Mouse (Mus musculus) E14TG2a.4 (cell line): ENCODE measurements around the gene Dtl.
"Not testable (repeated sequence)": the region's sequence is repeated elsewhere in the genome, so short reads cannot be mapped to it uniquely, and the experiment has no call there.

Experiments
- H3K27me3 ChIP-seq: 2 replicates; pipeline ENCODE4 v1.6.1; 2014; ENCODE audit warnings: low read length, control low read depth; ENCODE audit not compliant: insufficient read depth
- H3K36me3 ChIP-seq: 2 replicates; pipeline ENCODE4 v1.6.1; 2014; ENCODE audit warnings: low read length, control low read depth; ENCODE audit not compliant: insufficient read depth
- H3K4me1 ChIP-seq: replicated peaks from 2 replicates; pipeline ENCODE4 v1.6.1; 2014; ENCODE audit warnings: low read depth, low read length, control low read depth
- H3K4me3 ChIP-seq: replicated peaks from 2 replicates; pipeline ENCODE4 v1.5.1; 2014; ENCODE audit warnings: mild to moderate bottlenecking, low read length
- H3K9me3 ChIP-seq: 2 replicates; pipeline ENCODE4 v1.6.1; 2014; ENCODE audit warnings: low read length, control low read depth
- CTCF ChIP-seq: conservative IDR thresholded peaks from 2 replicates; pipeline ENCODE4 v1.5.1; 2014; ENCODE audit warnings: low read length
- NANOG ChIP-seq: IDR thresholded peaks from 2 replicates; pipeline ENCODE4 v1.6.1; 2014; ENCODE audit warnings: borderline replicate concordance, low read length, mixed read lengths
- POU5F1 ChIP-seq: IDR thresholded peaks from 2 replicates; pipeline ENCODE4 v1.6.1; 2014; ENCODE audit warnings: low read length, borderline replicate concordance

Dtl gene

DNA sequence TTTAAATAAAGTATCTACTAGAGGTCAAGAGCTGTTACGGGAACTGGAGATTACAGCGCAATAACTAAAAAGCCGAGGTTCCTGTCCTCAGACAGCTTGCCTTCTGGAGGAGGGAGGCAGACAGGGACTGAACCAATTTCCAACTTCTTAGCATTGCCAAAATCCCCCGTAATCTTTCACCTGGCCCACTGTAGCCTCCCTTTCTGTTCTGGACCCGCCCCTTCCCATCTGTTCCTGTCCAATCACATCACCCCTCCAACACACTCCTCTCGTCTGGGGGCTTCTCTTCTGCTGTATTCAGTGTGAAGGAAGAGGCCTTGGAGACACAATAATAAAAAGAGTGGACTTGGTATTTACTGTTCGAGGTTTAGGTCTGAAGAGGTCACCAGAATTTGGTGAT, 55.1 kb downstream of the Dtl start:
- Histone ChIP-seq H3K36me3 (no peaks in the 10 kb centered on the region), H3K9me3 (no peaks in the 10 kb centered on the region), H3K4me3 (no peak overlapping the region), H3K4me1 (0 out of 2 replicates have a peak, but pooled peaks cover 3% of the 10 kb centered on the region), H3K27me3 (no peaks in the 10 kb centered on the region)
- no peak for TF ChIP-seq NANOG
- no peak for TF ChIP-seq POU5F1
- TF ChIP-seq CTCF, result no peak

DNA sequence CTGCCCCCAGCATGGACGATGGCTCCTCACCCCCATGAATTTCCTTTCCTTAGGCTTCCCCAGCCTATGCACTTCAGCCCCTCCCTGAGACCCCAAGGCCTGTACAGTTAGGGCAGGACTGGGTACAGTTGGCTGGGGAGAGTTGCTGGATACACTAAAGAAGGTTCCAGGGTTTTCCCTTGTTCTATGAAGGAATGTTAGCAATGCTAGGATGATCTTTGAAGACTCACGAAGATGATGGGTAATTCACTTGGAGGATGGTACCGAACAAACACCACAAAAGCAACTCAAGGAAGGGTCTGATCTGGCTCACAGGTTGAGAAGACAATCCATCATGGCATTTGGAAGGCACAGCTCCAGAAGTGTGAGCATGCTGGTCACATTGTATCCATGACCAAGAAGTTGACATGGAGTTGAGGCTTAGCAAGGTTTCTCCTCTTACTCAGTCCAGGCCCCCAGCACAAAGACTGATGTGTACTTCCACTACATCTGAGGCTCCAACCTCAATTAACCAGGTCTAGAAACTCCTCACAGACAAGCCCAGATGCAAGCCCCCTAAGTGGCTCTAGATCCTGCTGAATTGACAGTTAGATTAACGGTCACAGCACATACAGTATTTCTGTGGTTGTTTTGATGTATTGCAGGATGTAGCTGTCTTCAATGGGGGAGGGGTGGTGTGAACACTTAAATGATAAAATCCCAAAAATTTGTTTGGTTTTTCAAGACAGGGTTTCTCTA, 55.8 kb downstream of the Dtl start:
- TF ChIP-seq CTCF (no peak), NANOG (no peak), POU5F1 (no peak)
- Histone ChIP-seq H3K36me3 (no peaks in the 10 kb centered on the region), H3K9me3 (no peaks in the 10 kb centered on the region), H3K4me3 (no peak overlapping the region), H3K27me3 (no peaks in the 10 kb centered on the region), H3K4me1 (0 out of 2 replicates have a peak, but pooled peaks cover 3% of the 10 kb centered on the region)

DNA sequence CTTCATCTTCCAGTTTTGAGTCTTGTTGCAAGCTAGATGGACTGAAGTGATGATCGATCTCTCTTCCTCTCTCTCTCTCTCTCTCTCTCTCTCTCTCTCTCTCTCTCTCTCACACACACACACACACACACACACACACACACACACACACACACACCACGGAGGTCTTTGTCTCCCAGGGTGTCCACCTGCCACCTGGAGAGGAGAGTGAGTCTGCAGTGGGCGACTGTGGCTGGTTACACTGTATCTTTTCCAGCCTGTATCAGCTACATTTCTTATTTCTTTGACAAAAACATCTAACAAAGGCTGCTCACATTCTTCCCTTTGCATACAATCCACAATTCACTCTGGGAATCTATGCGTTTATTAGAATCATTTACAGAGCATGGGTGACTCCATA, 56.4 kb downstream of the Dtl start:
- TF ChIP-seq CTCF (no peak), NANOG (no peak), POU5F1 (no peak)
- Histone ChIP-seq H3K9me3 (no peaks in the 10 kb centered on the region), H3K4me3 (no peak overlapping the region), H3K27me3 (no peaks in the 10 kb centered on the region), H3K36me3 (no peaks in the 10 kb centered on the region), H3K4me1 (0 out of 2 replicates have a peak, but pooled peaks cover 3% of the 10 kb centered on the region)

DNA sequence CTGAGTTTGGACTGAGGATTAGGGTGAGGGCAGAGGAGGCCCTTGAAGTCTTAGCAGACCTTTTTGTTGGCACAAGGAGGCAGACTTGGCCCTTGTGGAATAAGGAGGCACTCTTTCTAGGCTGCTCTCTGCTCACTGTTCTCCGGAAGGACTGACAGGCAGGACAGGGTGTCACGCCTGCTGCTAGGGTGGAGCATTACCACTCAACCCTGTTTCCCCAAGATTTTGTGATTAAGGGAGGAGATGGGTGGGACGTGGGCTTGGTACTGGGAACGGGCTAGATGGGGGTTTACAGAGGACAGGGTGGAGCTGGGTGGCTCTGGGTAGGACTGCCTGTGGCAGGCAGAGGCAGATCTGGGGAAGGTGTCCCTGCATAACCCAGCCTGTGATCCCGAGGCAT, 57.4 kb downstream of the Dtl start:
- H3K9me3 ChIP-seq, result no peaks in the 10 kb centered on the region
- no peaks in the 10 kb centered on the region for H3K36me3 ChIP-seq
- H3K27me3 ChIP-seq, result no peaks in the 10 kb centered on the region
- 0 out of 2 replicates have a peak, but pooled peaks cover 3% of the 10 kb centered on the region for H3K4me1 ChIP-seq
- H3K4me3 ChIP-seq, result no peak overlapping the region
- no peak for TF ChIP-seq CTCF
- TF ChIP-seq NANOG, result no peak
- no peak for TF ChIP-seq POU5F1

DNA sequence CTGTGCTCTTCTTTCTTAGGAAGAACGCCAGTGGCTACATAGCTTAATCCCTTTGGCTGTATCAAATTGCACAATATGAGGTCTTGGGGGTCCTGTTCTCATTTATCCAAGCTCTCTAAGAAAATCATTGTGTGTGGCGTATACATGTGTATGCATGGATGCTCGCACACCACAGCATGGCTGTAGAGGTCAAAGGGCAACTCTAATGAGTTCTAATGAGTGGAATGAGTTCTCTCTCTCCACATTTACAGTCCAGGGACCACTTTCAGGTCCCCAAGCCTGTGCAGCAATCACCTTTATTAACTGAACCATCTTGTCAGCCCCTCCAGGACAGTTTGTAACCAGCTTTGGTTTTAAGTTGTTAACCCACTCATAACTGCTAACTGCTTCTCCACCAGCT, 58.3 kb downstream of the Dtl start:
- H3K4me3 ChIP-seq, result no peak overlapping the region
- H3K27me3 ChIP-seq, result no peaks in the 10 kb centered on the region
- TF ChIP-seq NANOG (no peak), POU5F1 (no peak), CTCF (no peak)
- peaks cover 9% of the 10 kb centered on the region for H3K9me3 ChIP-seq
- H3K36me3 ChIP-seq, result no peaks in the 10 kb centered on the region
- H3K4me1 ChIP-seq, result 0 out of 2 replicates have a peak, but pooled peaks cover 3% of the 10 kb centered on the region

DNA sequence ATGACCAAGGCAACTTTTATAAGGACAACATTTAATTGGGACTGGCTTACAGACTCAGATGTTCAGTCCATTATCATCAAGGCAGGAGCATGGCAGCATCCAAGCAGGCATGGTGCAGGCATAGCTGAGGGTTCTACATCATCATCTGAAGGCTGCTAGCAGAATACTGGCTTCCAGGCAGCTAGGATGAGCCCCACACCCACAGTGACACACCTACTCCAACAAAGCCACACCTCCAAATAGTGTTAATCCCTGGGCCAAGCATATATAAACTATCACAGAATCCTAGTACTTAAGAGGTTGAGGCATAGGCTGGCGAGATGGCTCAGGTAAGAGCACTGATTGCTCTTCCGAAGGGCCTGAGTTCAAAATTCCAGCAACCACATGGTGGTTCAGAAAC, 59.0 kb downstream of the Dtl start:
- H3K4me1 ChIP-seq, H3K4me3 ChIP-seq, H3K36me3 ChIP-seq, H3K27me3 ChIP-seq: not testable (repeated sequence)
- H3K9me3 ChIP-seq, result peaks cover 13% of the 10 kb centered on the region

DNA sequence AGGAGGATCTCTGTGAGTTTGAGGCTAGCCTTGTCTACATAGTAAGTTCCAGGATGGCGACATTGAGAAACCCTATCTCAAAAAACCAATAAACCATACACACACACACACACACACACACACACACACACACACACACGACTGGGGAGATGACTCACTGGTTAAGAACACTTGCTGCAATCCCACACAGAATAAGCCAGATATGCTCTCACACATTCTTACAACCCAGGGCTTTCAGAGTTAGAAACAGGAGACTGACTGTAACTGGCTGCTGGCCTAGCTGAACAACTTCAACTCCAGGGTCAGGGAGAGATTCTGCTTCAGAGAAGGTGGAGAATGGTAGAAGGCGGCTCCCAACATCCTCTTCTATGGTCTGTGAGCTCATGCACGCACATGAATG, 62.1 kb downstream of the Dtl start:
- Histone ChIP-seq H3K9me3 (peaks cover 19% of the 10 kb centered on the region), H3K36me3 (no peaks in the 10 kb centered on the region), H3K27me3 (no peaks in the 10 kb centered on the region), H3K4me3 (no peak overlapping the region), H3K4me1 (no peaks in the 10 kb centered on the region)
- TF ChIP-seq CTCF (no peak), NANOG (no peak), POU5F1 (no peak)

DNA sequence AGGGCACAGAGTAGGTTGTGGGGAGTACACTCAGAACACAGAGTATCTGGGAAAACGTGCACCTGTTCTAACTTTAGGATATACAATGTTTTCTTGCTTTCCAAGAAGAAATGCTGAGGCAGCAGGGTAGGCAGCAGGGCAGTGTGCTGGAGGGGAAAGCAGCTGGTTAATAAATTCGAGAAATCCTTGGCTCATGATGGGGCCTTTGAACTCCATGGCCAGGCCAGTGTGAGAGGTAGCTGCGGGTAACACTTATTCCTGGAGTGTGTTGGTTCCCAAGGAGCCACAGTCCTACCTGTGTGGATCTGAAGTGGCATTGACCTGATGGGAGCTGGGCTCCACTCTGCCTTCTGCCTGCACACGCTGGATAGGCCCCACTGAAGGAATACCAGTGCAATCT, 63.0 kb downstream of the Dtl start:
- H3K4me3 ChIP-seq, result no peak overlapping the region
- peaks cover 24% of the 10 kb centered on the region for H3K9me3 ChIP-seq
- H3K4me1 ChIP-seq, result no peaks in the 10 kb centered on the region
- TF ChIP-seq POU5F1 (no peak), CTCF (no peak), NANOG (no peak)
- H3K27me3 ChIP-seq, result no peaks in the 10 kb centered on the region
- no peaks in the 10 kb centered on the region for H3K36me3 ChIP-seq

DNA sequence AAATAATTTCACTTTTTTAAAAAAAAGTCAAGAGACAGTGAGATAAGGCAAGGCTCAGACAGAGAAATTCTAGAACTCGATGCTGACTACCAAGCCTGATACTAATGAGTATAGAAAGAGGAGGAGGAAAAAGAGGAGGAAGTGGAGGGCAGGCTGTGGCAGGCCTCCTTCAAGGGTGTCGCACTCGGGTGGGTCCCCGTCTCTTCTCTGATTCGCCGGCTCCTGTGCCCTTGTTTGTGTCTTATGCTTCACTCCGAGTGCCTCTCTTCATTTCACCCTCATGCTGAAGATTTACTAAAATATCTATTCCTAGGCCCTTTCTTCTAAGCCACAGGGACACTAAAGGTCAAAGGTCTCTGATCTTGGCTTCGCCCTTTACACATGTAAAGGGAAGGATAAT, 63.8 kb downstream of the Dtl start:
- Histone ChIP-seq H3K36me3 (no peaks in the 10 kb centered on the region), H3K9me3 (peaks cover 27% of the 10 kb centered on the region), H3K4me3 (no peak overlapping the region), H3K27me3 (no peaks in the 10 kb centered on the region), H3K4me1 (no peaks in the 10 kb centered on the region)
- no peak for TF ChIP-seq NANOG
- TF ChIP-seq CTCF, result no peak
- TF ChIP-seq POU5F1, result no peak
